Mouse (Mus musculus): ENCODE results near the gene Sub1. TPM values are rescaled to one million over a fixed set of nuclear protein-coding genes. Genes with fewer than 3 reads are reported as not detected.

Sub1 gene
- polyA plus RNA-seq, 1 experiment from 2014 or later = 666 TPM

DNA sequence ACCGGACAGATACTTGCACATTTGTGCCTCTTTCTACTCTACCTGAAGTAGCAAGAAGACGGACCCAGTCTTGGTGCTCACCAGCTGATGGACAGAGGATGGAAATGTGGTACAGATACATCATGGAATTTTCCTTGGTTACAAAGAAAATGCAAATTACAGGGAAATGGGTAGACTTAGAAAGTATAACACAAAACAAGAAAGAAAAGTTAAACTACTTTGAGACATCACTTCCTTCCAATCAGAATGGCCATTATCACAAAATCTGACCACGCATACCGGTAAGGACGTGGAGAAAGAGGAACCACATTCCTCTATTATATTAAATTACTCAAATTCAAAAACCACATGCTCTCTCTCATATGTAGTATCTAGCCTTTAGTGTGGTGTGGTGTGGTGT is 12.1 kb upstream of the Sub1 start:
- Histone ChIP-seq H3K9me3 (no peaks in the 10 kb centered on the region), H3K9ac (no peak overlapping the region), H3K4me2 (no peak overlapping the region), H3K27ac (no peak overlapping the region), H3K36me3 (replicated peaks) (no peaks in the 10 kb centered on the region), H3K4me1 (no peaks in the 10 kb centered on the region), H3K27me3 (no peaks in the 10 kb centered on the region), H3K4me3 (replicated peaks) (no peak overlapping the region)
- 92% methylated on average over 5 of the region's 5 CpGs for WGBS
- no peak for ATAC-seq (ENCODE audit: low FRiP score)

DNA sequence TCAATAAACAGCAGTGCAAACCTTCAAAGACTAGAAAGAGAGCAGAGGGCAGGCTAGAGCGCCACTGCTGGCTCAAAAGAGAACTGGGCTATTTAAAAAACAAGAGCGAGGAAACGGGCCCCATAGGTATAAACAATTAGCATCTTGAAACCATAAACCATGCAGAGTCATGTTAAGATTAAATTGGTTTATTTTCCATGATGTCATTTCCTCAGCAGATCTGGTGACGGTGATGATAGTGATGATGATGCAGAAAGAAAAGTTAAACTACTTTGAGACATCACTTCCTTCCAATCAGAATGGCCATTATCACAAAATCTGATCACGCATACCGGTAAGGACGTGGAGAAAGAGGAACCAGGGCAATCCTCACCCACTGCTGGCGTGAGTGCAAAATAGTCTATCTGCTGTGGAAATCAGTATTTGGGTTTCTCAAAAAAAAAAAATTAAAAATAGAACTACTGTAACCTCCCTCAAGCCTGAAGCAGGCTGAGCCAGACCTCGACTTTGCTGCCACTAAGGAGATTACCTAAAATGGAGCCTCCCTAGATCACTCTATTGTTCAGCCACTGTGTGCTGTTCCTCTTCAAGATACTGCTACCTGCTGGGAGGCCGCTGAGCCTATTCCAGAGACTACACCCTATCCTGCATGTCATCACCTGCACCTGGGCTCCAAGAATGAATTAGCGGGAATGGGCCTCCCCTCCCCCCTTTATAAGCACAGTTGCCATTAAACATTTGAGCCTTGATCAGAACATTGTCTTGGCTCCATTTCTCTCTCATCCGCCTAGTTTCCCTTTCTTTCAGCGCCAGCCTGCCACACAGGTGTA is 11.4 kb upstream of the Sub1 start:
- Histone ChIP-seq H3K9me3 (no peaks in the 10 kb centered on the region), H3K9ac (no peak overlapping the region), H3K27me3 (no peaks in the 10 kb centered on the region), H3K36me3 (replicated peaks) (no peaks in the 10 kb centered on the region), H3K4me1 (no peaks in the 10 kb centered on the region), H3K4me3 (replicated peaks) (no peak overlapping the region), H3K27ac (no peak overlapping the region), H3K4me2 (no peak overlapping the region)
- no peak for ATAC-seq (ENCODE audit: low FRiP score)
- WGBS = 61% methylated on average over 13 of the region's 13 CpGs

DNA sequence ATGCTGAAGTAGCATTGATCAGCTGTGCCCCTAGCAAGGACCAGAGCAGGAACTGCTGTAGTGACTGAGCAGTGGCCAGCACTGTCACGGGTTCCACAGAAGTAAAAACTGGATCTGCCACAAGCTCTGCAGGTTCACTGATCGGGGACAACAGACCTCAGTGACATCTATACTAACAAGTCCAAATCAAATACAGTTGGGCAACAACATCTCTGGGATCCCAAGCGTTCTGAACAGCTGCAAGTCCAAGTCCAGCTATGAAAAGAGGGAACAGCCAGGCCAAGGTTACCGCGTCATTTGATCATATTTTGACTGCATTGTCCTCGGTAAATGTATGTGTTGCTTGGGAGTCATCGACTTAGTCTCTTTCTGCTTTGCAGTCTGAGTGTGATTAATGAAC is 10.6 kb upstream of the Sub1 start:
- WGBS = 86% methylated on average over 7 of the region's 7 CpGs
- no peak for ATAC-seq (ENCODE audit: low FRiP score)
- Histone ChIP-seq H3K27me3 (no peaks in the 10 kb centered on the region), H3K9ac (no peak overlapping the region), H3K4me1 (no peaks in the 10 kb centered on the region), H3K36me3 (replicated peaks) (no peaks in the 10 kb centered on the region), H3K4me3 (replicated peaks) (no peak overlapping the region), H3K27ac (no peak overlapping the region), H3K9me3 (no peaks in the 10 kb centered on the region), H3K4me2 (no peak overlapping the region)

DNA sequence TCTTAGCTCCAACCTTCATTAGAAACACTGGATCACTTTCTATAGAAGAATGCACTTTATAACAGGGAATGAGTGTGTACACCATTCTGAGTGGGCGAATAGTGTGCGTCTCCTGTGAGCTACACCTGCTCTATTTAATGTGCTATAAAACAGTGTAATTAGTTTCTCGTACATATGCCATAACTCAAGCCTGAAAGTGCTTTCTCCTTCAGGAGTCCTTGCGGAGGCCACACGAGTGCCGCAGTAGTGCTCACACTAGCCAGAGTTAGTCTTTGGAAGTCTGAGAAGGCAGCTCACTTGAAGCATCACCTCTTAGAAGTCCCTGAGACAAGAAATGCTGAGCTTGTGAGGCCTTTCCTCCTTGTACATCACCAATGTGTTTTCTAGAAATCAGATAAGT is 9.4 kb upstream of the Sub1 start:
- no peaks in the 10 kb centered on the region for H3K27me3 ChIP-seq
- no peak overlapping the region for H3K4me3 ChIP-seq (replicated peaks)
- WGBS = 92% methylated on average over 6 of the region's 6 CpGs
- no peak overlapping the region for H3K27ac ChIP-seq
- no peak overlapping the region for H3K9ac ChIP-seq
- no peaks in the 10 kb centered on the region for H3K36me3 ChIP-seq (replicated peaks)
- no peak for ATAC-seq (ENCODE audit: low FRiP score)
- H3K9me3 ChIP-seq = no peaks in the 10 kb centered on the region
- H3K4me2 ChIP-seq = no peak overlapping the region
- no peaks in the 10 kb centered on the region for H3K4me1 ChIP-seq

DNA sequence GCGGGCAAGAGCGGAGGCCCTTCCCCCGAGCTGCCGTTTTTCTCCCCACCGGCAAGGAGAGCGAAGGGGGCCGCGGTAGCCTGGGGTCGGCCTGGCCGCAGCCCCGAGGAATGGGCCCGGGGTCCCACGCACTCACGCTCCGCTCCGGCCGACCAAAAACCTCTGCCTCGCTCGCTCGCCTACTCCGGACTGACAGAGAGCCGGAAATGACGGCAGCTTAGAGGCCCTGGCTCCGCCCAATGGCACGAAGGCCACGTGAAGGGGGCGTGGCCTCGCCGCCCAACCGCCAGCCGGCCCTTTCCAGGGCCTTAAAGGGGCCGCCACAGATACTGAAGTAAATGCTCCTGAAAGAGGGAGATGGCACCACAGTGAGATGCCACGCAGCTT is 975 bp downstream of the Sub1 start:
- ATAC-seq (ENCODE audit: low FRiP score) = peak; percentile 100
- Histone ChIP-seq H3K4me3 (replicated peaks) (peak overlapping the region; percentile 97), H3K9me3 (no peaks in the 10 kb centered on the region), H3K36me3 (replicated peaks) (peaks cover 14% of the 10 kb centered on the region), H3K9ac (peak overlapping the region; percentile 94), H3K27ac (peak overlapping the region; percentile 89), H3K4me2 (peak overlapping the region; percentile 83), H3K27me3 (no peaks in the 10 kb centered on the region), H3K4me1 (peaks cover 24% of the 10 kb centered on the region)
- 0% methylated on average over 33 of the region's 33 CpGs for WGBS

DNA sequence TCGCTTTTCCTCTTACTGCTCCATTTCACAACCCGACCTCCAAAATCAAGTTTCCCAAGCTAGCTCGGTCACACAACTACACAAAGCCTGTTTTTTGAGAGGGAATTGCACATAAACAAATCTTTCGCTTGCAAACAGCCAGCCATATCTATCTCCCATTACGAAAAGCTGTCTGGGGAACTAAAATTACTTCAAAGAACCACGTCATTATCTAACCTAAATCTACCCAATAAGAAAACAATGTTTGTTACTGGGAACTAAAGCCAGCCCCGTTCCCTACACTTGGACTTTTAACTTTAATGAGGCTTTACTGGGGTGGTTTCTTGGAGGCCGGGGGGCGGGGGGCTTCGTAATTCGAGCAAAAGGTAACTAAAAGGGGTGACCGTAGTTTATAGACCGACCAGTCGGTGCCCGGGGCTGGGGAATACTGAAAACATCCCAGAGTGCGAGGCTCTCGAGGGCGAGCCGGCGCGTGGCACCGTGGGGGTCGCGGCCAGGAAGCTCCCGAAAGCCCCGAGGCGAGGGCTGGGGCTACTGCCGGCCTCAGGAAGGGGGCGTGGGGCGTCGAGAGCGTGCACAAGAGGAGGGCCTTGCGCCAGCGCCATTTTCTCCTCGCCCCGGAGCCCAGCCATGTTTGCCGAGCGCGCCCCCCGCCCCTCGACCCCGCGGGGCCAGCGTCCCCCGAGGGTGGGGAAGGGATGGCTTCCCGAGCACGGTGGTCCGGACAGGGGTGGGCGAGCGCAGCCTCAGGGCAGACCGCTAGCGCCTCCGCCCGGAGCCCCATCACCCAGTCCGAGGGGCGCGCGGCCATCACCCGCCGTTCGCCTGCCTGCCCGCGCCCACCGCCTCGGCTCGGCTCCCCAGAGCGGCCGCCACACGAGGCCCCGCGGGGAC is 1.6 kb downstream of the Sub1 start:
- Histone ChIP-seq H3K36me3 (replicated peaks) (peaks cover 20% of the 10 kb centered on the region), H3K4me1 (peaks cover 24% of the 10 kb centered on the region), H3K4me3 (replicated peaks) (peak overlapping the region; percentile 97), H3K9me3 (no peaks in the 10 kb centered on the region), H3K27ac (peak overlapping the region; percentile 89), H3K4me2 (peak overlapping the region; percentile 83), H3K27me3 (no peaks in the 10 kb centered on the region), H3K9ac (peak overlapping the region; percentile 94)
- 2% methylated on average over 51 of the region's 71 CpGs for WGBS
- peak; percentile 84 for ATAC-seq (ENCODE audit: low FRiP score)

DNA sequence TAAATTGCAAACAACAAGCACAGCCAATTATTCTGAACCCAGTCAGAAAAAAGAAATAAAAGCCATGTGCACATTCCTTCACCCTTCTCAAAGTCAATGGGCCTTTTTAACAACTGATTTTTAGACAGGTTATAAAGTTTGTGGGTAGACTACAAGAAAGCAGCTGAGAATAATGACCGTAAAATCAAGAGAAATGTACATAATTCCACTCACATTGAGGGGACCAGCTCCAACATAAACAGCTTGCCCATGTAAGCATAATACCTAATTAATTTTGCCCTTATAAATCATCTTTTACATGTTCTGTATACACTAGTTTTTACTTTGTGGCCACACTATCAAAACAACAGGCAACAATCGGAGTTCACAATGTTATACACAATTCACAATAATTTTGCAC is 2.8 kb downstream of the Sub1 start:
- Histone ChIP-seq H3K4me1 (peaks cover 24% of the 10 kb centered on the region), H3K4me3 (replicated peaks) (peak overlapping the region; percentile 97; the same call in 1 of the 2 replicates), H3K36me3 (replicated peaks) (peaks cover 31% of the 10 kb centered on the region), H3K9ac (no peak overlapping the region), H3K4me2 (peak overlapping the region; percentile 83), H3K9me3 (no peaks in the 10 kb centered on the region), H3K27me3 (no peaks in the 10 kb centered on the region), H3K27ac (no peak overlapping the region)
- ATAC-seq (ENCODE audit: low FRiP score) = no peak
- WGBS = 77% methylated on average over 2 of the region's 2 CpGs

DNA sequence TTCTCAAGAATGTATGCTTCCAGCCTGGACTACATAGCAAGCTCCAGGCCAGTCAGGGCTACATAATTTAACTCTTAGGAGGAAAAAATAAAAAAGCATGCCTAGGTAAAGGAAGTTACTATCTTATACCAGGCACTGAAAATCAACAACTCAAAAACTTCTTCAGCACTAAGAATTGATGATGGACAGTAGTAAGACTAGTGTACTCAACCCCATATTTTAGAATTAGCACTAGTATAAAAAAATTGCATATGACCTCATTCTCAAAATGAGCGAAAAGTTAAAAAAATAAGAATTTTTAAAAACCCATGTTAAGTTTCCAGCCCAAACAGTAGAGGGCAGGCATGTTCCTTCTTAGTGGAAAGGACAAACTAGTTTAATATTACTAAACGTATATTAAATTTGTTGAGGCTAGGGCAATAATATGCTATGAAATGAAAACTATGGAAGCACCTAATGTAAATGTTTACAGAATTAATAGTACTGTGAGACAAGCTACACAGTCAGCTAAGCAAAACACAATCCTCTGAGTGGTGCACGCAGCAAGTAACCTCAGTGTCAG is 5.2 kb downstream of the Sub1 start:
- Histone ChIP-seq H3K27me3 (no peaks in the 10 kb centered on the region), H3K9me3 (no peaks in the 10 kb centered on the region), H3K4me1 (peaks cover 24% of the 10 kb centered on the region), H3K27ac (no peak overlapping the region), H3K9ac (no peak overlapping the region), H3K4me3 (replicated peaks) (no peak overlapping the region), H3K36me3 (replicated peaks) (peaks cover 55% of the 10 kb centered on the region), H3K4me2 (no peak overlapping the region)
- no peak for ATAC-seq (ENCODE audit: low FRiP score)
- WGBS = 88% methylated on average over 3 of the region's 3 CpGs

DNA sequence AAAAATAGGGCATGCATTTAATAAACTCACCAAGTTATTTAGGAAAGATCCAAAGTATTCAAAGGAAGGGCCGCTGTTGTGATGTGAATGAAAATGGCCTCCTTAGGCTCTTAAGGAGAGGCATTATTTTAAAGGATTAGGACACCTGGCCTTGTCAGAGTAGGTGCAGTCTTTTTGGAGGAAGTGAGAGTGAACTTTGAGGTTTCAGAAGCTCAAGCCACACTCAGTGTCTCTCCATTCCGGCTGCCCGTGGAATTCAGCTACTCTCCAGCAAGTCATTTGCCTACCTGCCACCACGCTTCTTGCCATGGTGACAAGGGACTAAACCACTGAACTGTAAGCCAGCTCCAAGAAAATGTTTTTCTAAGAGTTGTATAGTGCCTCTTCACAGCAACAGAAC is 8.2 kb downstream of the Sub1 start:
- no peak overlapping the region for H3K4me2 ChIP-seq
- H3K36me3 ChIP-seq (replicated peaks) = peaks cover 77% of the 10 kb centered on the region
- H3K9ac ChIP-seq = no peak overlapping the region

DNA sequence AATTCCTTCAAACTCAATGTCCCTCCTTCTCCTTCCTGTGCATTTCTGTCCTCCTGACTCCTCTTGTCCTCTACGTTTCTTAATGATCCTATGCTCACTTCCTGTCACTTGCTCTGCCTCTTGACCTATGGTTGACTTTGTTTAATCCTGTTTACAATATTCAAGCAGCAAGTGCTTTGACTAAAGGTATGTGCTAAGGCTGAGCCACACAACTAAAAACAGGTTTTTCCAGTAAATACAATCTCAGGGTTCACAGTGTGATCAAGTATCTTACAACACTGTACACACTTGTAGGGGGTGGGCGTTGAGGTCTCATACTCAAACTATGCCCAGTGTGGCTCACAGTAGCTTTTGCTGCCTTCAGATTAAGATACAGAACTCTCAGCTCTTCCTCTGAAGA is 8.9 kb downstream of the Sub1 start:
- H3K9me3 ChIP-seq = no peaks in the 10 kb centered on the region
- ATAC-seq (ENCODE audit: low FRiP score) = no peak
- no peak overlapping the region for H3K4me3 ChIP-seq (replicated peaks)
- H3K36me3 ChIP-seq (replicated peaks) = peaks cover 78% of the 10 kb centered on the region
- peaks cover 1% of the 10 kb centered on the region; the same call in 1 of the 2 replicates for H3K4me1 ChIP-seq
- 92% methylated on average over 2 of the region's 2 CpGs for WGBS
- H3K4me2 ChIP-seq = no peak overlapping the region
- H3K9ac ChIP-seq = no peak overlapping the region
- no peak overlapping the region for H3K27ac ChIP-seq
- no peaks in the 10 kb centered on the region for H3K27me3 ChIP-seq

More for the DNA sequence above, 8.2 kb downstream of the Sub1 start:
- Histone ChIP-seq H3K4me1 (peaks cover 7% of the 10 kb centered on the region), H3K9me3 (no peaks in the 10 kb centered on the region), H3K4me3 (replicated peaks) (no peak overlapping the region), H3K27ac (no peak overlapping the region), H3K27me3 (no peaks in the 10 kb centered on the region)
- WGBS = 92% methylated on average over 4 of the region's 4 CpGs
- ATAC-seq (ENCODE audit: low FRiP score) = no peak

DNA sequence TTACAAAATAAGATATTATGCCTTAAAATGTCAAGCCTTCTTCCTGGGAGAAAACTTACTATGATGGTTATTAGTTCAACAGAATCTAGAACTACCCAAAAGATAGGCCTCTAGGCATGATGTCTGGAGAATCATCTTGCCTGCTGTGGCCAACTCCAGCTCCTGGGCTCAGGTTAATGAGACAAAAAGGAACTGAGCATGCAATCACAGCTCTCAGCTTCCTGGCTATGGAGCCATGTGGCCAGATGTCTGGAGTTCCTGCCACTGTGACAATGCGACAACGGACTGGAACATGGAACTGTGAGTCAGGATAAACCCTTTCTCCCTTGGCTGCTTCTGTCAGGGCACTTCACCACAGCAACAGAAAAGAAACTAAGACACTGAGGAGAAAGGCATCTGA is 14.8 kb downstream of the Sub1 start:
- H3K9me3 ChIP-seq = no peaks in the 10 kb centered on the region
- 98% methylated on average over 2 of the region's 2 CpGs for WGBS
- H3K4me2 ChIP-seq = no peak overlapping the region
- no peak overlapping the region for H3K27ac ChIP-seq
- H3K27me3 ChIP-seq = no peaks in the 10 kb centered on the region
- H3K4me1 ChIP-seq = no peaks in the 10 kb centered on the region
- no peak overlapping the region for H3K4me3 ChIP-seq (replicated peaks)
- H3K9ac ChIP-seq = no peak overlapping the region
- peaks cover 60% of the 10 kb centered on the region for H3K36me3 ChIP-seq (replicated peaks)
- no peak for ATAC-seq (ENCODE audit: low FRiP score)

DNA sequence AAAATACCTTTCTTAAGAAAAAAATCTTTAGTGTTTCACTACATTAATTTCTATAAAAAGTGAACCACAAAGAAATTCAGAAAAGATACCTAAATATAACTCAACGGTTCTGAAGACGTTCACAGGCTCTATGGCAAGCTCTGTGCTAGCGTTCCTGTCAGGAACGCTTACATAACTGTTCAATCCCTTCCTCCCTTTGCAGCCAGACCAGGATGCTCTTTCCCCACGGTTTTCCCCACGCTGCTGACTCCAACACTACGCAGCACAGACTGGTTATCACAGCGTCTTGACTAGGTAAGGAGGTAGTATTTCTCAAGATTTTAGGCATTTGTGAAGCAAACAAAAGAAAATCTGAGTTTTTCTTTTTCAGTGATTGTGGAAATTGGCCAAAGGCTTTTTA is 15.3 kb downstream of the Sub1 start:
- no peaks in the 10 kb centered on the region for H3K27me3 ChIP-seq
- no peak overlapping the region for H3K4me3 ChIP-seq (replicated peaks)
- H3K9ac ChIP-seq = no peak overlapping the region
- peaks cover 56% of the 10 kb centered on the region for H3K36me3 ChIP-seq (replicated peaks)
- WGBS = 96% methylated on average over 8 of the region's 8 CpGs
- no peaks in the 10 kb centered on the region for H3K9me3 ChIP-seq
- ATAC-seq (ENCODE audit: low FRiP score) = no peak
- H3K4me2 ChIP-seq = no peak overlapping the region
- H3K27ac ChIP-seq = no peak overlapping the region
- H3K4me1 ChIP-seq = no peaks in the 10 kb centered on the region

Measured in forebrain, embryonic 12.5 days (tissue).